ENCODE assay signal across 17 mouse cellular contexts in the genomic region with DNA sequence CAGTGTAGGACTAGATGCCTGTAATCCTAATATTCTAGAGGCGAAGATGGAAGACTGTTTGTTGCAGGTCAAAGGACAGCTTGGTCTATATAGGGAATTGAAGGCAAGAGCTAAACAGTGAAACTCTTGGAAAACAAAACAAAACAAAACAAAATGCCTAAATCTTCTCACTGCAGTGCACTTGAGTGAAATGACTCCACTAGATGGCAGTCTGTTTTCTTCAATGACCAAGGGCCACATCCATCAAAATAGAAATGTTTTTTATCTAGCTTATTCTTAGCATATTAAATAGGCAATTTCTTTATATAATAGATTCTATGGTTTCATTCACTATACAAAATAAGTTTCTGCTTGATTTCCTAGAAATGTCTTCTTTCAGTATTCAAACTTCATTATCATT.
DNase-seq lines count a peak whose midpoint lies in the region; ATAC-seq and TF ChIP-seq lines count a peak whose summit lies in the region.
"Had no signal": no experiment of that assay in that cellular context is flagged by ENCODE, and none has a peak within 500 bp of the region (broad histone marks: within the 10 kb centered on the region; RNA-seq: fewer than 3 reads in every experiment).

No protein-coding gene starts in this region.

- in situ Hi-C loops in CH12.LX (cut with MboI; ENCODE audit: low pct_ligation_motif_present, low pct_unique_long_range_greater_than_20kb, low sequenced_read_pairs) = no loop called here

- TF ChIP-seq CTCF in liver, embryonic 14.5 days (IDR thresholded peaks at IDR 0.05; ENCODE audit: low read depth) = peak; percentile 24; the same call in 1 of the 2 replicates
- TF ChIP-seq CTCF in CH12.LX (conservative IDR thresholded peaks at IDR 0.05 in 1 of 2, IDR thresholded peaks at IDR 0.05 in 1 of 2; ENCODE audit: low read depth in 2 of 2, low read length in 2 of 2) = peak in 1 of 2 experiments; percentile 28; a peak in 1 of 4 replicates

- H3K4me3 ChIP-seq in liver, embryonic 14.5 days (ENCODE audit: insufficient read depth in 1 of 2, low read depth in 2 of 2, low read length in 2 of 2) = no peak overlapping the region
- H3K4me3 ChIP-seq in liver, embryonic 12.5 days = no peak overlapping the region
- no peak overlapping the region for H3K4me3 ChIP-seq in CH12.LX (replicated peaks in 1 of 3; ENCODE audit: low read depth in 2 of 3, low read length in 2 of 3, poor library complexity in 1 of 3)
- H3K4me3 ChIP-seq in forebrain, embryonic 12.5 days (replicated peaks) = no peak overlapping the region
- H3K4me3 ChIP-seq: embryonic facial prominence, embryonic 12.5 days; forebrain, embryonic 10.5 days; heart, embryonic 13.5 days; hindbrain, embryonic 13.5 days; liver, embryonic 15.5 days; midbrain, embryonic 10.5 days had no signal

- no peak for ATAC-seq in liver, embryonic 14.5 days (ENCODE audit: insufficient read depth)
- ATAC-seq in liver, embryonic 12.5 days = no peak
- no peak for ATAC-seq in megakaryocyte-erythroid progenitor cell, adult 5-6 weeks (replicated peaks; ENCODE audit: low FRiP score, low TSS enrichment, poor library complexity, severe bottlenecking)
- no peak for ATAC-seq in forebrain, embryonic 12.5 days (ENCODE audit: low FRiP score)

- H3K9me3 ChIP-seq in liver, embryonic 14.5 days (ENCODE audit: control insufficient read depth, low read length) = no peaks in the 10 kb centered on the region
- no peaks in the 10 kb centered on the region for H3K9me3 ChIP-seq in liver, embryonic 12.5 days (replicated peaks)
- H3K9me3 ChIP-seq in CH12.LX (replicated peaks; ENCODE audit: low read length) = no peaks in the 10 kb centered on the region
- no peaks in the 10 kb centered on the region for H3K9me3 ChIP-seq in forebrain, embryonic 12.5 days
- H3K9me3 ChIP-seq: embryonic facial prominence, embryonic 12.5 days; forebrain, embryonic 10.5 days; heart, embryonic 13.5 days; hindbrain, embryonic 13.5 days; liver, embryonic 15.5 days; midbrain, embryonic 10.5 days had no signal

- dilution Hi-C loops in CH12.LX (cut with MboI; ENCODE audit: extremely low pct_ligation_motif_present, extremely low pct_unique_long_range_greater_than_20kb, low sequenced_read_pairs) = no loop called here

- TF ChIP-seq EP300 in liver, embryonic 14.5 days (IDR thresholded peaks at IDR 0.05; ENCODE audit: low read depth) = no peak
- TF ChIP-seq EP300 in CH12.LX (IDR thresholded peaks at IDR 0.05; ENCODE audit: low read length) = no peak

- H3K9ac ChIP-seq in liver, embryonic 14.5 days (replicated peaks) = no peak overlapping the region
- H3K9ac ChIP-seq in liver, embryonic 12.5 days = no peak overlapping the region
- no peak overlapping the region for H3K9ac ChIP-seq in CH12.LX (ENCODE audit: insufficient read depth, low read depth)
- H3K9ac ChIP-seq in forebrain, embryonic 12.5 days = no peak overlapping the region
- H3K9ac ChIP-seq: embryonic facial prominence, embryonic 12.5 days; heart, embryonic 13.5 days; hindbrain, embryonic 13.5 days; liver, embryonic 15.5 days had no signal

- TF ChIP-seq POLR2A in CH12.LX (IDR thresholded peaks at IDR 0.05; ENCODE audit: low read depth, low read length) = no peak

- no peak overlapping the region for H3K4me2 ChIP-seq in liver, embryonic 14.5 days (ENCODE audit: low read depth)
- no peak overlapping the region for H3K4me2 ChIP-seq in liver, embryonic 12.5 days
- no peak overlapping the region for H3K4me2 ChIP-seq in CH12.LX (ENCODE audit: insufficient read depth, low read depth, poor library complexity, severe bottlenecking)
- H3K4me2 ChIP-seq in forebrain, embryonic 12.5 days = no peak overlapping the region
- H3K4me2 ChIP-seq: embryonic facial prominence, embryonic 12.5 days; heart, embryonic 13.5 days; hindbrain, embryonic 13.5 days; liver, embryonic 15.5 days had no signal

- no peaks in the 10 kb centered on the region for H3K27me3 ChIP-seq in liver, embryonic 14.5 days (ENCODE audit: control insufficient read depth, insufficient read depth, low read length)
- no peaks in the 10 kb centered on the region for H3K27me3 ChIP-seq in liver, embryonic 12.5 days (replicated peaks)
- no peaks in the 10 kb centered on the region for H3K27me3 ChIP-seq in CH12.LX (replicated peaks)
- no peaks in the 10 kb centered on the region for H3K27me3 ChIP-seq in forebrain, embryonic 12.5 days
- H3K27me3 ChIP-seq: embryonic facial prominence, embryonic 12.5 days; heart, embryonic 13.5 days; hindbrain, embryonic 13.5 days; liver, embryonic 15.5 days had no signal

- H3K36me3 ChIP-seq in liver, embryonic 14.5 days (replicated peaks; ENCODE audit: control insufficient read depth, insufficient read depth, low read depth) = no peaks in the 10 kb centered on the region
- H3K36me3 ChIP-seq in liver, embryonic 12.5 days = no peaks in the 10 kb centered on the region
- H3K36me3 ChIP-seq in CH12.LX (replicated peaks in 1 of 2; ENCODE audit: control insufficient read depth in 1 of 2, insufficient read depth in 1 of 2, low read length in 1 of 2) = no peaks in the 10 kb centered on the region
- H3K36me3 ChIP-seq in forebrain, embryonic 12.5 days (replicated peaks) = no peaks in the 10 kb centered on the region
- H3K36me3 ChIP-seq: embryonic facial prominence, embryonic 12.5 days; forebrain, embryonic 10.5 days; heart, embryonic 13.5 days; hindbrain, embryonic 13.5 days; liver, embryonic 15.5 days; midbrain, embryonic 10.5 days had no signal

- no peak; the same call in none of the 2 replicates for TF ChIP-seq RAD21 in CH12.LX (IDR thresholded peaks at IDR 0.05; ENCODE audit: low read depth, low read length)

- DNase-seq in embryo, embryonic 10 days (ENCODE audit: low spot score) = peak; percentile 3
- no peak for DNase-seq in embryo, embryonic 9.5 days (ENCODE audit: extremely low spot score)
- no peak for DNase-seq in liver, embryonic 14.5 days (ENCODE audit: low read depth in 3 of 3, low spot score in 3 of 3)
- peak; percentile 2 for DNase-seq in CH12.LX (ENCODE audit: extremely low read depth)
- DNase-seq in embryo, embryonic 11 days = peak; percentile 1
- DNase-seq: adrenal gland, postnatal 36 days; cerebellum, adult 11-12 months; kidney, adult 18-20 months had no signal

- no peak overlapping the region for H3K27ac ChIP-seq in liver, embryonic 14.5 days
- no peak overlapping the region for H3K27ac ChIP-seq in liver, embryonic 12.5 days
- H3K27ac ChIP-seq in CH12.LX (ENCODE audit: insufficient read depth, low read depth) = no peak overlapping the region
- H3K27ac ChIP-seq in forebrain, embryonic 12.5 days = no peak overlapping the region
- H3K27ac ChIP-seq: embryonic facial prominence, embryonic 12.5 days; forebrain, embryonic 10.5 days; heart, embryonic 13.5 days; hindbrain, embryonic 13.5 days; liver, embryonic 15.5 days; midbrain, embryonic 10.5 days had no signal

- 80% methylated on average over 1 of the region's 1 CpGs for WGBS in liver, embryonic 14.5 days (ENCODE audit: insufficient replicate concordance)
- WGBS in liver, embryonic 12.5 days (ENCODE audit: insufficient replicate concordance) = 71% methylated on average over 1 of the region's 1 CpGs
- 86% methylated on average over 1 of the region's 1 CpGs for WGBS in forebrain, embryonic 12.5 days

- no peaks in the 10 kb centered on the region for H3K4me1 ChIP-seq in liver, embryonic 14.5 days (replicated peaks; ENCODE audit: control insufficient read depth in 2 of 2, insufficient read depth in 2 of 2, low read length in 1 of 2)
- H3K4me1 ChIP-seq in liver, embryonic 12.5 days = no peaks in the 10 kb centered on the region
- H3K4me1 ChIP-seq in CH12.LX (ENCODE audit: control insufficient read depth in 1 of 2, insufficient read depth in 2 of 2) = no peaks in the 10 kb centered on the region
- H3K4me1 ChIP-seq in forebrain, embryonic 12.5 days = no peaks in the 10 kb centered on the region
- H3K4me1 ChIP-seq: embryonic facial prominence, embryonic 12.5 days; forebrain, embryonic 10.5 days; heart, embryonic 13.5 days; hindbrain, embryonic 13.5 days; liver, embryonic 15.5 days; midbrain, embryonic 10.5 days had no signal

- no peaks in the 10 kb centered on the region for H3K79me2 ChIP-seq in CH12.LX (replicated peaks; ENCODE audit: control insufficient read depth, extremely low read depth, insufficient read depth, poor library complexity, severe bottlenecking)

TF ChIP-seq in CH12.LX, 34 proteins besides CTCF, POLR2A, EP300 and RAD21:
- TF ChIP-seq ZNF384 (IDR thresholded peaks at IDR 0.05; ENCODE audit: low read depth, low read length) (no peak), KAT2A (IDR thresholded peaks at IDR 0.05; ENCODE audit: insufficient replicate concordance, low read length) (no peak), SIN3A (IDR thresholded peaks at IDR 0.05; ENCODE audit: low read length) (no peak)

Comparison
In these comparisons a context has a peak if more than half of its experiments do, and no peak if none do; other contexts are left out.
1. DNase-seq: peak in embryo, embryonic 10 days (single experiment), CH12.LX (single experiment) and embryo, embryonic 11 days (single experiment); none in embryo, embryonic 9.5 days (single experiment) and liver, embryonic 14.5 days (0 of 3).